Mouse (Mus musculus): ENCODE results near the gene Asf1a.
A peak's percentile ranks its signal among the peaks of the same experiment; 100 is the strongest.
"Not testable (repeated sequence)": the region's sequence is repeated elsewhere in the genome, so short reads cannot be mapped to it uniquely, and the experiment has no call there.

Asf1a gene

DNA sequence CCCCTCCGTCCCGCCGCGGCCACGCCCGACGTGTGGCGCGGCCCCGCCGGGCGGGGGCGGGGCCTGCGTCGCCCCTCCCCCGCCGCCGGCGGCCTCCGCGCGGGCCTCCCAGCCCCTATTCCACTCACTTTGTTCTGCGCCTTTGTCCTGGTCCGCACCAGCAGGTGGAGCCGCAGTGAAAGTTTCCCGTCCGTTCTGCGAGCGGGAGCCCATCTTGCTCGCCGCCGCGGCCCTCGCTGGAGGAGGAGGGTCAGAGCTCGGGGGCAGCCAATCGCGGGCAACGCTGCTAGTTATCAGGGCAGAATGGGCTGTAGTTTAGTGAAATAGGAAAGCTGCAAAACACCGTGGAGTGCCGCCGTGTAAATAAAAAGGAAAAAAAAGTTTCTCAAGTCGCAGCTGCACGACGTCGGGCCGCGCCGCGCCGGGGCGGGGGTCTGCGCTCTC lies at the start of gene Asf1a:
Gene Asf1a (plus strand): TSS at position 81 of the 444 bp plus-strand sequence.
- peak; percentile 98 for DNase-seq (ENCODE audit: inconsistent ontology term)

DNA sequence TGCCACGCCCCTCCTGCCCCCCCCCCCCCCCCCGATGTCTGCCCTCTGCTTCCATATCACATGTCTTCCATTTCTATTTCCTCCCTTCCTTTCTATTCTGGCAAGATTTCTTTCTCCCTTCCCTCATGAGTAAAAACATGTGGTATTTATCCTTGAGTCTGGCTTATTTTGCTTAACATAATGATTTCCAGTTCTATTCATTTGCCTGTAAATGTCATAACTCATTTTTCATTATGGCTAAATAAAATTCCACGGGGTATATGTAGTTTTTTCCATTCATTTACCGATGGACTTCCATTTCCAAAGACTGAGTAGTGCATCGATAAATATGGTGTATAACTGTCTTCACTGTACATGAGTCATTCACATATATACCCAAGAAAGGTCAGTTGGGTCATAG lies 34.6 kb upstream of the Asf1a start:
- DNase-seq (ENCODE audit: inconsistent ontology term): no peak

DNA sequence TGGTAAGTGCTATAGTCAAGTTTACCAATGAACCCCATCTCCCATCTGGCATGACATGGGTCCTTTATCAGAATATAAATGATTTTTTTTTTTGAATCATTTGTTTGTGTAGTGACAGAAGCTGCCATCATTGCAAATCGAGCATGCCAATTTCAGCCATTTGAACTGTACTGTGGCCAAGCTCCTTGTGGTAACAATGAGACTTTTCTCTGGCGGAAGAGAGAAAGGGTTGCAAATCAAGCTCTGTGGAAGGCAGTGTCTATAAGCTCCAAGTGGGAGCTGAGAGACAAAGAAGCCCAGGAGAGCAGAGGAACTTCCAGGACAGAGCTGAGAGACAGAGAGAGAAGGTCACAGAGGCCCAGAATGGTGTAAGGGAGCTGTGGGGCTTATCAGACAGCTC lies 31.0 kb upstream of the Asf1a start:
- DNase-seq (ENCODE audit: inconsistent ontology term): no peak

DNA sequence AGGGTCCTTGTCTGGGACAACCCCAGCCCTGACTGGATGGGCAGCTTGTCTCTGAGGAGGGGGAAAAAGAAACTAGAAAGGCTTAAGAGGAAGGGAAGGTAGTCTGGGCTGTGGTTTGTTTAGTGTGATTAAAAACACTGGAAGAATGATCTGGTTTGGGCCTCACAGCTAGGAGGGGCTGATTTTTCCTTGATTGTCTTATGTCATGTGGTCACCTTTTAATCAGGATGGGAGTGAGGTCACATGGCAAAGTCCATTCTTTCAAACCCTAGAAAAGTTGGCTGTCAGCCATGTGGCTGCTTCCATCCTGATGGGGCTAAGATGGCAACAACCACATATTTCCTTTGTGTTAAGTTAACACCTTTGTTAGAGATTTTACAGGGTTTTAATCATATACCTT lies 28.0 kb upstream of the Asf1a start:
- DNase-seq (ENCODE audit: inconsistent ontology term): no peak

DNA sequence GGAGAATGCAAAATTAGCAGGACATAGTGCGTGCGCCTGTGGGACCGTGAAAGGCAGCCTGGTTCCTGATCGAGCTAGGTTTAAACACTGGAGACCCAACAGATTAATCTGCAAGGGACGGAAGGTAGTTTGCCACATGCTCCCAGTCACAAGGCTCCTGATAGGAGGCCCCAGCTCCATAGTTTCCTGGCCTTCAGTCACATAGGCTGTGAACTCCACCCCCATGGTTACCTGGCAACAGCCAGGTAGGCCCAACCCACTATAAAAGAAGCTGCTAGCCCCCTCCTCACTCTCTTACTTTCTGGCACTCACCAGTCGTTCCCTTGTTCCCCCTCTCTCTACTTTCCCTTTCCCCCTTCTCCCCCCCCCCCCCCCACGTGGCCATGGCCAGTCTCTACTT lies 16.4 kb upstream of the Asf1a start:
- no peak for DNase-seq (ENCODE audit: inconsistent ontology term)

DNA sequence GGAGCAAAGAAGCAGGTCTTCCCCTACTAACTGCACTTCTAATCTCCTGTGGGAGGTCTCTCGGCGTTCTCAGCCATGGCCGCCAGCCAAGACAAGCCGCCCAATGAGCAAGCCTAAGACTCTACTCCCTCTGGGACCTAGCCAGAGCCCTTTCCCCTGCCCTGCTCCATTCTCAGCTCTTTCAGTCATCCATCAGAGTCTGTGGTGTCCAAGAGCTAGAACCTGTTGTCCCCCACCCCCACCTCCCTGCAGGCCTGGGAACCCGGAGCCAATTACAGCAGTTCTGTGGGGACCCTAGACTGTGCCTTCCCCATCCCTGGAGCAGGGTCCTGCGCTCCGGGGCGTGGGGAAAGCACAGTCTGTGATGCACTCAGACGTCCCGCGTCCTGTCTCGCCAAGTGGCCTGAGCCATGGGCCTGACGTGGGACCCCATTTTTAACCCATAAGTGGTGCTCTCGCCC lies 15.9 kb upstream of the Asf1a start:
- DNase-seq (ENCODE audit: inconsistent ontology term): peak; percentile 54

DNA sequence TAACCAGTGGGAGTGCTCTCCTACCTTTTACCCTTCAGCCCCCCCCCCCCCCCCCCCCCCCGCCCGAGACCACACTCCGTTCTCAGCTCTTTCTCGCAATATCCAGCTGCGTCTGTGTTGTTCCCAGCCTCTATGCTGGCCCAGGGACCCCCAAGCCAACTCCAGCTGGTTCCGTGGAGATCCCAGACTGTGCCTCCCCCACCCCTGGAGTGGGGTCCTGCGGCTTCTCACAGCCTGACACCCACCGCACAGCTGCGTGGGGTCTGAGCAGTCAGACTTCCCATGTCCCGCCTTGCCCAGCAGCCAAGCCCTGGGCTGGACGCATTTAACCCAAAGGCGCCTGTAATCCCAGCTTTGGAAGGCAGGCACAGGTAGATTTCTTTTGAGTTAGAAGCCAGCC lies 15.5 kb upstream of the Asf1a start:
- no peak for DNase-seq (ENCODE audit: inconsistent ontology term)

DNA sequence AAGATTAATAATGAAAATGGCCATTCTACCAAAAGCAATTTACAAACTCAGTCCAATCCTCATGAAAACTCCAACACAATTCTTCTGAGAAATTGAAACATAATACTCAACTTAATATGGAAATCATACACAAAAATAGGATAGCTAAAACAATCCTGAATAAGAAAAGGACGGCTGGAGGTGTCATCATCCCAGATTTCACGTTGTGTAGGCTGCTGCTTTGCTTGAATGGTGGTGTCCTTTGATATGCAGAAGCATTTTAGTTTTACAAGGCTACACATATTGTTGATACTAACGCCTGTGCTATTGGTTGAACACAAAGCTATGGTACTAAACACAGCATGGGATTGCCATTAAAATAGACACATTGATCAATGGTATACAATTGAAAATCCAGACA lies 10.8 kb upstream of the Asf1a start:
- no peak for DNase-seq (ENCODE audit: inconsistent ontology term)

DNA sequence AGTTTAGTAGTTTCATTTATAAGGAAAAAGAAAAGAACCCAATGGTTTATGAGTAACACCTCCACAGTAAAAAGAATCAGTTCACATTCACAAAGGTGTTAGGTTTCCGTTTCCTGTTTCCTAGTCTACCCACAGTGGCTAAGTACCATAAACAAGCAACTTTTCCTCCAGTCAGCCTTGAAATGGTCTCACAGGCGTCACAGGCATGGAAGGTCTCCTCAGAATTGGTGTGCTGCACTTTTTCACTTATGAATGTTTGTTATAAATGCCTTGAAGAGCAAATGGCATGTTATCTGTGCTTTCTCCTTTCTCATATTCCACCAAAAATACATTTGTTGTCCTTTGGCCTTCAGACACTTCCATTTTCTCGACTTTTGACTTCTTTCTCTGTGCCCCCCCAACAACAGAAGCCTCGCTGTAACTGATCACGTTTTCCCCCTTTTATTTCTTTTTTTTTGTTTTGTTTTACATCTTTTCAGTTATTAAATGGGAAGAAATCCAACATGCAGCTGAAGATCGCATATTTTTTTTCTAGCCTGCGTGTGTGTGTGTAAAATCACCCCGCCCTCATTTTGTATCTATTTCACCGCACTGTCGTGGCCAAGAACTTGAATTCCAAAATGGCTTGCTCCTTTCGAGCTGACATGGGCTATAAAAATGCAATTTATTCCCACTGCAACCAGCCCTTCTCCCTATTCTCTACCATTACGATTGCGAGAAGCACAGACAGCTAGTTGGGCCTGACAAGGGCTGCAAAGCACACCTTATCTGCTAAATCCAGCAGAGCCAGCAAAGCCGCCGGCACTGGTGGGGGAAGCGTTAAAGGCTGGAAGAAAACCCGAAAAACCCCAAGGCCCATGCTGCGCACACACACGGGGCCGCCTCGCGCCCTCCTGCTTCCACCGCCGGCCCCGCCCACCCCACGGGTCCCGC lies 547 bp upstream of the Asf1a start:
- DNase-seq (ENCODE audit: inconsistent ontology term): peak; percentile 6

DNA sequence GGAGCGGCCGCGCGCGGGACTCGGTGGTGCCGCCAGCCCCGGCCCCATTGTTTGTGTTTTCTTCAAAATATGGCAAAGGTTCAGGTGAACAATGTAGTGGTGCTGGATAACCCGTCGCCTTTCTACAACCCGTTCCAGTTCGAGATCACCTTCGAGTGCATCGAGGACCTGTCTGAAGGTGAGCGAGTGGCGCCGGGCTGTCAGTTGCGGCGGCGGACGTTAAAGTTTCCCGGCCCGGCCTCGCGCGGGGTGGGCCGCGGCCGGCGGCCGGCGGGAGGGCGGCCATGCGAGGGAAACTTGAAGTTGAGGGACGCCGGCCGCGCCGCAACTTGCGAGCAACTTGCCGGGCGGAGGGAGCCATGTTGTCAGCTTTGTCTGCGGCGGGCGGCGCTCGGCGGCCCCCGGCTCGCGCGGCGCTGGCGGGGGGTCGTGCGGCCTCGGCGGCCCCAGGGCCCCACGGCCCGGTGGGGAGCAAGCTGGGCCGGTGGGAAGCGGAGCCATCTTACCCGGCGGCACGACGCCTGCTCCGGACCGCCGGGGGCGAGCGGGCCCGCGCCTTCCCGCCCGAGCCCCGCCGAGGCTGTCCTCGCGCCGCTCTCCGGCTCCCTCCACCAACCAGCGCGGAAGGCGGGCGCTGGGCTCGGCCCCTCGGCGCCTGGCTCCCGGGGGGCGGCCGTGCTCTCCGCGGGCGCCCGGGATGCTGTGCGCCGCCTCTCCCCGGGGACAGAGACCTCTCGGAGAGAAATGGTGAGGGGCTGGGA lies 744 bp downstream of the Asf1a start:
- DNase-seq (ENCODE audit: inconsistent ontology term): peak; percentile 67

DNA sequence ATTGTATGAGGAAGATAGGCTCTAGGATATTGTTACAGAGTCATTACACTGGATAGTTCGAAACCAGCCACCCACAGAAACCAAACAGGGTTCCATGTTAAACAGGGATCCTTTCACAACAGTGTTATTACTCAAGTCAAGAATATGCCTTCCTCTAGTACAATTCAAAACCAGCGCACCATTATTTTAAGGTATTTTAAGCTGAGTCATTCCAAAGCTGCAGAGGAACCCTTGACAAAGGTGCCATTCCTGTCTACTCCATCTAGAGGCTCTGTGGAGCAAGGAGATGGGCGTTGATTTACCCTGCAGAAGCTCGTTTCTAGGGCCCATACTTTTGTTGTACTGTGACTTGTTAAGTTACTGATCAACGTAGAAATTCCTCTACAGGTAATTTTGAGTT lies 2.3 kb downstream of the Asf1a start:
- DNase-seq (ENCODE audit: inconsistent ontology term): peak; percentile 51

DNA sequence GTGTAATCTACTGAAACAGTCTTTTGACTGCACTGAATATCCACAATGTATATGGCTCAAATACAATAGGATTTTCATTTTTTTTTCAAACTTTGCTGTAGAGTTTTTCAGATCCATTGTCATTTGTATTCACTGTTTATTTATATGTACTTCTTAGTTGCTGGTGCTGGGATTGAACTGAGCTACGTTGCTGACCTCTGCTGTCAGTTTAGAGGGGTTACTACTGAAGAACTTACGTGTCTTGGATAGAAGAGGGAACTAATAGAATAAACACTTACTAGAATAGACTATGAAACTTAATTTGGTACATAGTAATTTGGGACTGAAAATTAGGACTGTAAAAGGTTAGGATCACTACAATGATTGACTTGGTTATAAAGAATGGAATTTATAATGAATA lies 8.8 kb downstream of the Asf1a start:
- no peak for DNase-seq (ENCODE audit: inconsistent ontology term)

DNA sequence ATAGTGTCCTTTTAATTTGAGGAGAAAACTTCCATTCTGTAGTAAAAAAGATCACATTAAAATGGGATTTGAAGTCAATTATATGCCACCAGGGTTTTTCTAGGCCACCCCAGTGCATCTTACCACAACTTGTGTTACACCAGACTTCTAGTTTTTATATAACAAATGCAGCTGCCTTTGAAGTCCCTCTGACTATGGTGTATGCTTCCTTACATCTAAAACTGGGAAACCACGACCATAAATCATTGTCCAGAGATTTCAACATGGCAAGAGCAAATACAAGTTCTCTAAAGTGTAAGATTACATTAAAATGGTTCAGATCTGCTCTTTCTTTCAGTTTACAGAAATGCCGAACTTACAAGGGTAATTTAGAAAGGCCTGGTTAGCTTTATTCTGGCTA lies 11.7 kb downstream of the Asf1a start:
- DNase-seq (ENCODE audit: inconsistent ontology term): no peak

DNA sequence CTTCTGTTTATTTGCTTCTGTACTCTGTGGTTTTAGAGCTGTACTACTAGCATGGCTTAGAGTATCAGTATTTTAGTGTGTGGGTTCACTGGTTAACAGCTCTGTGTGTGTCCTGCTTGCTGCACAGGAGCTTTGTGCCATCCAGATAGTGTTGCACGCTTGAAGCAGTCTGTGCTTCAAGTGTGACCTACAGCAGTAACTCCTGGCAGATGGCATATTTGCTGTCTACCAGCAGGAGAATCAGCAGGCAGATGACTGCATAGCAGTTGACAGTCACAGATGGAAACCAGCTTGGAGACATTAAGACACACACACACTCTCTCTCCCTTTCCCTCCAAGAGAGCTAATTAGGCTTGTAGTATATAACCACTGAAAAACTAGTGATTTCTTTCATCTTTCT lies 15.6 kb downstream of the Asf1a start:
- DNase-seq (ENCODE audit: inconsistent ontology term): no peak

DNA sequence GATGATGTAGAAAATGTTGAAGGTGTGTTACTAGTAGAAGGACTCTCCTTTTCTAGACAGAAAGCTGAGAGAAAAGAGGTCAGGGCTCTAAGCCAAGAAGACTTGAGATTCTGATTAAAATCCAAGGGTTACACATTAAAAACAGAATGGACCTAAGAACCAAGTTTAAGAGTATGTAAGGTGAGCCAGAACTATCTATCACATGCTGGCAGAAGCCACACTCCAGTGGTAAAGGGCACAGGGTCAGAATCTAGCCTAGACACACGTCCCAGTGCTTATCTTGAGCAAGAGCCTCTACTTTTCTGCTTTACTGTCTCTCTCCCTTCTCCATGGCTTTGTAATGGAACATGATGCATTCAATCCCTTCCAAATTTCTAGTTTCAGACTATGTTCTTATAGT lies 17.4 kb downstream of the Asf1a start:
- no peak for DNase-seq (ENCODE audit: inconsistent ontology term)

DNA sequence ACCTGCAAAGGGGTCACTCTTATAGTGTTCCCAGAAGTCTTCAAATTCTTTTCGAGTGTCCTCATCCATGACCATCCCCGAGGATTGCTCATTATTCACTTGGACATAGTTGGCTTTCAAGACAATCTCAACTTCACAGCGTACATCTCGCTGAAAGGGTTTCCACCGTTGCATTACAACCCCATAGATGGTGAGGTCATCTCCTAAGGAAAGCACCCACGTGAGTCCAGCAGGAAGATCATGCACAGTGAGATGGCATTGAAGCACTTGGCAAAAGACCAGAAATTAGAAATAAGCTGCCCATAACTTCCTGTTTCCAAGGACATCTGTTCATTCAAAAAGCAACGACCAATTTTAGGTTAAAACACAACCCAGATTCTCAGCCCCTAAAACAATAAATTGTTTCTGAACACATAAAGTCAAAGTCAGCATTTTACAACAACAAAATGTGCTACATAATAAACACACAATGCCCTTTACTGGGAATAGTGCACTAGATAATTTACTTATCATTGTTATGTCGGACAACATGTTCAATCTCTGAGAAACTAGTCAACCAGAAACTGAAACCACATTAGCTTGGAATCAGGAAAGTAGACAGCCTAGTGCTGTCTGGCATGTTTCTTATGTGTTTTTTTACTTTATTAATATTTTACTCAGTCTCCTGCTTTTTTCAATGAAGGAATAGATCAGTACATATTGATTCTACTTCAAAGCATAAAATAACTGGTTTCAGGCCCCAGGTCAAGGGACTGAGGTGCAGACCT lies 19.5 kb downstream of the Asf1a start:
- DNase-seq (ENCODE audit: inconsistent ontology term): no peak

DNA sequence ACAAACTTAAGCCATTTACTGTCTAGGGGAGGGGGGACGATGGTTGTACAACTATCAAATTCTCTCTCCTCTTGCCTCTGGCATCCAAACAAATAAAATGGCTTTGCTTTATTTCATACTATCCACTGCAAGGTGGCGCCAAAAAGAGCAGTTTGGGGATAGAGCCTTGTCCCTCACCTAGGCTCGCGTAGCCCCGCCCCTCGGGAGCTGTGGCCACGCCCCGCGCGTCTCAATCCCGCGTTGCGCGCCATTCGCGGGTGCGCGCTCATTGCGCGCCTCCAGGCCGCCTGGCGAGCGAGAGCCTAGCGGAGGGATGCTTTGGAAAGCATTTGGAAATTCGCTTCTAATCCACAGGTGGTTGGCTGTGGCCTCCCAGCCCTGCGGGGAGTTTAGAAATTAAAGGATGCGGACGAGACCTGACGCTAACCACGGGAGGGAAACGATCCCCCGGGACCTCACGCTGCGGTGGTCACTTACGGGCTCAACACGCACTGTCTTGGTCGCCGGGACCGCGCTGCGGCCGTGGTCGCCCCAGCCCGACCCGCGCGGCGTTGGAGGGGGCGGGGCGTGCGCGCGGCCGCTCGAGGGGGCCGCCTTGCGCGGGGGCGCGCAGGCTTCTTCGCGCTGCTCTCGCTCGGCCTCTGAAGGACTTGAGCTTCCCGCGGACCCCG lies 32.8 kb downstream of the Asf1a start:
- DNase-seq (ENCODE audit: inconsistent ontology term): peak; percentile 94

DNA sequence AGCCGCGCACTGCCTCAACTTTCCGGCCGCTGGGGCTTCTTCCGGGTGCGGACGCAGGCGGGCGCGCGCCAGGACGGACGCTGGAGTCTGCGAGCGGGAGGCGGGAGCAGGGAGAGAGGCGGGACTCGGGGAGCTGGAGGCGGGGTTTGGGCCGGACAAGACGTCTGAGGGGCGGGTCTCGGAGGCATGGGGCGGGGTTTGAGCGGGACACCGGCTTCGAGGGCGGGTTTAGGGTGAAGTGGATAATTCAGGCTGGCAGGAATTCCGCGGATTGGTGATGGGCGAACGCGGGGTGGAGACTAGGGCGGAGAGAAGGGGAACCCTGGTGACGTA lies 33.3 kb downstream of the Asf1a start:
- peak; percentile 99 for DNase-seq (ENCODE audit: inconsistent ontology term)

DNA sequence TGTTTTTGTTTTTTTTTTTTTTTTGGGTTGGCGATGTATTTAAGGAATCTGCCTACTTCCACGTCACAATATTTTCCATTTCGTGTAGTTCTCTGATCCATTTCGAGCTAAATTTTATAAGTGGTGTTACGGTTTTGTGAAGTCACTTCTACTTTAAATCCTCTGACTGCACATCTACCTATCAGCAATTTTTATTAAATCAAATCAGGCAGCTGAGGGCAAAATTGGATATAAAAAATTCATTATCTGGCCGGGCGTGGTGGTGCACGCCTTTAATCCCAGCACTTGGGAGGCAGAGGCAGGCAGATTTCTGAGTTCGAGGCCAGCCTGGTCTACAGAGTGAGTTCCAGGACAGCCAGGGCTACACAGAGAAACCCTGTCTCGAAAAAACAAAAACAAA lies 33.8 kb downstream of the Asf1a start, which contains the start of gene Mcm9:
Gene Mcm9 (minus strand): TSS at position 101 of the 400 bp plus-strand sequence.
- not testable (repeated sequence) for DNase-seq (ENCODE audit: inconsistent ontology term)

DNA sequence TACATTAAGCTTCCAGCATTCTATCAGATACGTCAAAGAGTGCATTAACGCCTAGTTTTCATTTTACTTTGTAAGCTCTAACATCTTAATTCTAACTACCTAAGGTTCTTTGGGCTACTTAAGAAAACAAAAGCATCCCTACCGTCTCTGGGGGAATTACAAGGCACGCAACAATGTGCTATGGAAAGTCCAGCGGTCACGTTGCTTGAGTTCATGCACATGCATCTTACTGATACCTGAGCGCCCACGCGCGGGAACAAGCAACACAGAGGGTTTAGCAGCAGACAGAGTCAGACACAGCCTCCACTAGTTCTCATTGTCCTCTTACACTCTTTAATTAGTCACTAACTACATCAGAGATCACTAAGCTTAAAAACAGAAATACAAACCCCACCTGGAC lies 37.6 kb downstream of the Asf1a start:
- DNase-seq (ENCODE audit: inconsistent ontology term): no peak

DNA sequence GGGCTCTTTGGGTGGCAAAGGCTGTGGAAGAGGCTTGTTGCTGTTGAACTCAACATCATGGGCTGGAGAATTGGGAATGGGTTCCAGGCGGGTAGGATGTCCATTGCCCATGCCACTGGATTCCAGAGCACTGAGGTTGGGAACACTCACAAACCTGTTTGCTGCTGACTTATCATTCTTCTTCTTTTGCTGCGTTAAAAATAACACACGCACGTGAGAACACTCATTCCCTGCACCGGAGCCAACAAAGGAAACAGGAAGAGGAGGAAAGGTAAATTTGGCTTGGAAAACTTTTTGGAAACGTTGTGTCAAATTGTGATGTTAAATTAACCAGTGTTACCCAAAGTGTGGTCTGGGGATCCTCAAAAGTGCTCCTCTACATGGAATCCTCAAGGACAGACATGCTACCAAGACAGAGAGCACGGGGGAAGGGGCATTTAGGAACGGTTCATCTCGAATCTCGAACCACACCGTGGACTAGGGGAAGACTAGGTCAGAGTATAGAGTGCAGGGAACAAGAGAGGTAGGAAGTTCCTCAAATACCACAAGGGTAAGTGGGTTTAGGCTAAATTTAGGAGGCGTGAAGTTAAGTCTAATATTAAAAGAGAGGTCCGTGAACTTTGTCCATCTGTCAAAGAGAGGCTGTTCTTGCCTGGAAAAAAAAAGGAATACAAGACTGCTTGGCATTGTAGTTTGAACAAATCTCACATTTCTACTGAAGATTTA lies 38.9 kb downstream of the Asf1a start:
- no peak for DNase-seq (ENCODE audit: inconsistent ontology term)
